Mouse (Mus musculus): Measurements from ENCODE around the gene Slc4a3. TPM values are rescaled to one million over a fixed set of nuclear protein-coding genes. Genes with fewer than 3 reads are reported as not detected.

Slc4a3 gene
- polyA plus RNA-seq, 1 experiment: 19.9 TPM

- no peak overlapping the region for H3K4me3 ChIP-seq (ENCODE audit: insufficient read depth, low read length)
- H3K4me1 ChIP-seq (ENCODE audit: control insufficient read depth, insufficient read depth, low read length): no peaks in the 10 kb centered on the region
- TF ChIP-seq CTCF (IDR thresholded peaks at IDR 0.05; ENCODE audit: borderline replicate concordance, insufficient read depth, low read length) (no peak), POLR2A (IDR thresholded peaks at IDR 0.05; ENCODE audit: low read depth, low read length) (no peak)
- H3K27ac ChIP-seq (ENCODE audit: insufficient read depth, low read length): no peak overlapping the region
These were observed 12.5 kb downstream of the Slc4a3 start for GRCm38 (mm10) chr1:75558388-75559178.

- no peak overlapping the region for H3K27ac ChIP-seq (ENCODE audit: insufficient read depth, low read length)
- no peaks in the 10 kb centered on the region for H3K4me1 ChIP-seq (ENCODE audit: control insufficient read depth, insufficient read depth, low read length)
- no peak overlapping the region for H3K4me3 ChIP-seq (ENCODE audit: insufficient read depth, low read length)
- TF ChIP-seq POLR2A (IDR thresholded peaks at IDR 0.05; ENCODE audit: low read depth, low read length) (no peak), CTCF (IDR thresholded peaks at IDR 0.05; ENCODE audit: borderline replicate concordance, insufficient read depth, low read length) (peak; percentile 99)
These were observed 13.3 kb downstream of the Slc4a3 start for GRCm38 (mm10) chr1:75559212-75559925.

- TF ChIP-seq CTCF (IDR thresholded peaks at IDR 0.05; ENCODE audit: borderline replicate concordance, insufficient read depth, low read length) (no peak), POLR2A (IDR thresholded peaks at IDR 0.05; ENCODE audit: low read depth, low read length) (no peak; the same call in 1 of the 2 replicates)
- Histone ChIP-seq H3K27ac (ENCODE audit: insufficient read depth, low read length) (no peak overlapping the region), H3K4me1 (ENCODE audit: control insufficient read depth, insufficient read depth, low read length) (no peaks in the 10 kb centered on the region), H3K4me3 (ENCODE audit: insufficient read depth, low read length) (no peak overlapping the region)
These were observed 14.3 kb downstream of the Slc4a3 start for GRCm38 (mm10) chr1:75560206-75560913.

- no peaks in the 10 kb centered on the region for H3K4me1 ChIP-seq (ENCODE audit: control insufficient read depth, insufficient read depth, low read length)
- H3K4me3 ChIP-seq (ENCODE audit: insufficient read depth, low read length): no peak overlapping the region
These were observed 15.3 kb downstream of the Slc4a3 start for GRCm38 (mm10) chr1:75561221-75561897.

GRCm38 (mm10) chr1:75561898-75562238 is 15.8 kb downstream of the Slc4a3 start:
- H3K4me3 ChIP-seq (ENCODE audit: insufficient read depth, low read length): no peak overlapping the region
- H3K4me1 ChIP-seq (ENCODE audit: control insufficient read depth, insufficient read depth, low read length): no peaks in the 10 kb centered on the region
- TF ChIP-seq CTCF (IDR thresholded peaks at IDR 0.05; ENCODE audit: borderline replicate concordance, insufficient read depth, low read length): no peak
- TF ChIP-seq POLR2A (IDR thresholded peaks at IDR 0.05; ENCODE audit: low read depth, low read length): no peak
- H3K27ac ChIP-seq (ENCODE audit: insufficient read depth, low read length): no peak overlapping the region

More at GRCm38 (mm10) chr1:75561221-75561897, 15.3 kb downstream of the Slc4a3 start:
- H3K27ac ChIP-seq (ENCODE audit: insufficient read depth, low read length): no peak overlapping the region
- TF ChIP-seq POLR2A (IDR thresholded peaks at IDR 0.05; ENCODE audit: low read depth, low read length) (no peak), CTCF (IDR thresholded peaks at IDR 0.05; ENCODE audit: borderline replicate concordance, insufficient read depth, low read length) (no peak)

- H3K4me1 ChIP-seq (ENCODE audit: control insufficient read depth, insufficient read depth, low read length): no peaks in the 10 kb centered on the region
- TF ChIP-seq POLR2A (IDR thresholded peaks at IDR 0.05; ENCODE audit: low read depth, low read length) (no peak), CTCF (IDR thresholded peaks at IDR 0.05; ENCODE audit: borderline replicate concordance, insufficient read depth, low read length) (no peak)
- H3K27ac ChIP-seq (ENCODE audit: insufficient read depth, low read length): no peak overlapping the region
- no peak overlapping the region for H3K4me3 ChIP-seq (ENCODE audit: insufficient read depth, low read length)
These were observed 18.0 kb downstream of the Slc4a3 start for GRCm38 (mm10) chr1:75564102-75564501.

- Histone ChIP-seq H3K27ac (ENCODE audit: insufficient read depth, low read length) (no peak overlapping the region), H3K4me1 (ENCODE audit: control insufficient read depth, insufficient read depth, low read length) (no peaks in the 10 kb centered on the region), H3K4me3 (ENCODE audit: insufficient read depth, low read length) (no peak overlapping the region)
- TF ChIP-seq POLR2A (IDR thresholded peaks at IDR 0.05; ENCODE audit: low read depth, low read length) (no peak), CTCF (IDR thresholded peaks at IDR 0.05; ENCODE audit: borderline replicate concordance, insufficient read depth, low read length) (no peak)
These were observed 18.9 kb downstream of the Slc4a3 start for GRCm38 (mm10) chr1:75564916-75565315.

- H3K4me1 ChIP-seq (ENCODE audit: control insufficient read depth, insufficient read depth, low read length): no peaks in the 10 kb centered on the region
- H3K27ac ChIP-seq (ENCODE audit: insufficient read depth, low read length): no peak overlapping the region
- no peak overlapping the region for H3K4me3 ChIP-seq (ENCODE audit: insufficient read depth, low read length)
- no peak for TF ChIP-seq POLR2A (IDR thresholded peaks at IDR 0.05; ENCODE audit: low read depth, low read length)
These were observed 19.6 kb downstream of the Slc4a3 start for GRCm38 (mm10) chr1:75565616-75566015.

- Histone ChIP-seq H3K4me3 (ENCODE audit: insufficient read depth, low read length) (no peak overlapping the region), H3K4me1 (ENCODE audit: control insufficient read depth, insufficient read depth, low read length) (no peaks in the 10 kb centered on the region), H3K27ac (ENCODE audit: insufficient read depth, low read length) (no peak overlapping the region)
- TF ChIP-seq POLR2A (IDR thresholded peaks at IDR 0.05; ENCODE audit: low read depth, low read length) (no peak), CTCF (IDR thresholded peaks at IDR 0.05; ENCODE audit: borderline replicate concordance, insufficient read depth, low read length) (no peak)
These were observed 24.3 kb downstream of the Slc4a3 start for GRCm38 (mm10) chr1:75570403-75570802.

Measured in embryonic fibroblast, embryonic 13.5 days (primary cell).